Mouse (Mus musculus) thymus, postnatal 0 days (tissue): ENCODE results near the gene Qprt. TPM values are rescaled to one million over a fixed set of nuclear protein-coding genes. Genes with fewer than 3 reads are reported as not detected.

ENCODE experiments used
- DNase-seq: peaks from one replicate; pipeline ENCODE4 v3.0.0-alpha.2; 2015; ENCODE audit warnings: low spot score
- polyA plus RNA-seq: library from polyadenylated mRNA; unstranded; fragments of >200 nt; fragmentation: Nextera tagmentation; extraction: Ambion mirVana; gene quantifications from 2 replicates; pipeline ENCODE4 v1.2.1, GENCODE M21; 2015

The Qprt gene
- polyA plus RNA-seq, 1 experiment from 2014 or later: 0.99 TPM

DNA sequence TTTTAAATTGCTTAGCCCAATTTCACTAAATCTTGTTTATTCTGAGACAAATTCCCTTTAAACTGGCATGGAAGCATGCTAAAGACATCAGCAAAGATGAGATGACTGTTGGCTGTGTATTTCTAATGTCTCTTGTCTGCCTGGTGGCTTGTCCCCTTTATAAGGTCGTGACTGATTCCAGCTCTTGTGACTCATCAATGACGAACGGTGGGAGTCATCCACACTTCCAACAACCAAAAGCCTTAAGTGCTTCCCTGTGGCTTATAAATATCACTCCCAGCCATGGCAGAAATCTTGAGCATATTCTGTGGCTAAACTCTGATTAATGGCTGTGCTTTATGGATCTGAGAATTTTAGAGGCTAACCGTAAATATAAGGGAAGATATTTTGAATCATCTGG, 55.7 kb downstream of the Qprt start:
- no peak for DNase-seq

DNA sequence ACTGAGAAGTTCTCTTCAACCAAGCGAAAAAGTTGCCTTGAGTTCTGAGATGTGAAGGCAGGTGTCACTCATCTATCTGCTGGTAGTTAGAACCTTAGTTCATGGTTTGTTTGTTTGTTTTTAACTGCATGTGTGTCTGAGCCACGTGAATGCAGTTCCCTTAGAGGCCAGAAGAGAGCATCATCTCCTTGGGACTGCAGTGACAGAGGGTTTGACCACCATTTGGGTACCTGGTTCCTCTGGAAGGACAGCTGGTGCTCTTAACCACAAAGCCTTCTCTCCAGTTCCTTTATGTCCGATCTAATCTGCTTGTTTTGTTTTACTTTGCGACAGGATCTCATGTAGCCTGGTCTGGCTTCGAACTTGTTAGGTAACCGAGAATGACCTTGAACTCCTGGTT, 56.5 kb downstream of the Qprt start:
- no peak for DNase-seq

Other genes starting within 250 kb of the Qprt start
- 21.2 and 26.6 TPM in 2 replicates for gene Taok2, start 237.5 kb downstream of the Qprt start, polyA plus RNA-seq
- gene Tmem219, start 199.3 kb downstream of the Qprt start, polyA plus RNA-seq: 37.4 and 38.9 TPM in 2 replicates
- gene Kctd13, start 193.3 kb downstream of the Qprt start, polyA plus RNA-seq: 15.8 and 18.0 TPM in 2 replicates
- gene Asphd1, start 172.6 kb downstream of the Qprt start, polyA plus RNA-seq: not detected in 2 replicates
- gene Sez6l2, start 171.7 kb downstream of the Qprt start, polyA plus RNA-seq: 0.50 and 0.78 TPM in 2 replicates
- gene Cdipt, start 146.3 kb downstream of the Qprt start, polyA plus RNA-seq: 91.9 and 94.6 TPM in 2 replicates
- 1.6 and 1.7 TPM in 2 replicates for gene Cdiptos, start 146.1 kb downstream of the Qprt start, polyA plus RNA-seq
- gene Mvp, start 107.6 kb downstream of the Qprt start, polyA plus RNA-seq: 29.8 and 32.5 TPM in 2 replicates
- gene Pagr1b, start 105.7 kb downstream of the Qprt start, polyA plus RNA-seq: 0.60 and 1.2 TPM in 2 replicates
- gene Pagr1a, start 104.9 kb downstream of the Qprt start, polyA plus RNA-seq: 51.8 and 100 TPM in 2 replicates
- gene Gm42742, start 101.1 kb downstream of the Qprt start, polyA plus RNA-seq: 57.8 and 80.0 TPM in 2 replicates
- 0.57 and 0.69 TPM in 2 replicates for gene Prrt2, start 101.0 kb downstream of the Qprt start, polyA plus RNA-seq
- 111 and 132 TPM in 2 replicates for gene Maz, start 95.2 kb downstream of the Qprt start, polyA plus RNA-seq
- 117 and 133 TPM in 2 replicates for gene Kif22, start 79.8 kb downstream of the Qprt start, polyA plus RNA-seq
- gene Zg16, start 34.9 kb downstream of the Qprt start, polyA plus RNA-seq: 2.4 and 2.7 TPM in 2 replicates
- gene AI467606, start 30.9 kb downstream of the Qprt start, polyA plus RNA-seq: 154 and 165 TPM in 2 replicates
- 26.6 and 26.7 TPM in 2 replicates for gene Spn, start 15.6 kb upstream of the Qprt start, polyA plus RNA-seq
- 59.5 and 62.0 TPM in 2 replicates for gene Cd2bp2, start 73.8 kb upstream of the Qprt start, polyA plus RNA-seq
- gene Tbc1d10b, start 86.2 kb upstream of the Qprt start, polyA plus RNA-seq: 20.5 and 27.4 TPM in 2 replicates
- 67.7 and 68.9 TPM in 2 replicates for gene Mylpf, start 86.7 kb upstream of the Qprt start, polyA plus RNA-seq
- 25.4 and 29.7 TPM in 2 replicates for gene Zfp553, start 110.8 kb upstream of the Qprt start, polyA plus RNA-seq
- 638 and 684 TPM in 2 replicates for gene Sept1, start 110.9 kb upstream of the Qprt start, polyA plus RNA-seq
- gene Zfp771, start 122.0 kb upstream of the Qprt start, polyA plus RNA-seq: 34.7 and 37.0 TPM in 2 replicates
- 181 and 213 TPM in 2 replicates for gene Dctpp1, start 138.5 kb upstream of the Qprt start, polyA plus RNA-seq
- 146 and 151 TPM in 2 replicates for gene Sephs2, start 151.8 kb upstream of the Qprt start, polyA plus RNA-seq
- gene Itgal, start 174.0 kb upstream of the Qprt start, polyA plus RNA-seq: 81.6 and 96.5 TPM in 2 replicates
- gene Zfp768, start 223.4 kb upstream of the Qprt start, polyA plus RNA-seq: 2.5 TPM in 2 replicates